Mouse (Mus musculus): ENCODE measurements at regions not wholly inside any gene's neighbourhood (a gene's known extent, or its start where the extent isn't known, plus 50 kb on each side); places are given as distances from the start of the nearest gene placed in this dataset.

- TF ChIP-seq CTCF (IDR thresholded peaks at IDR 0.05; ENCODE audit: borderline replicate concordance, insufficient read depth, low read depth, low read length) (no peak), POLR2A (IDR thresholded peaks at IDR 0.05; ENCODE audit: borderline replicate concordance, insufficient read depth, low read length) (no peak)
Measured at GRCm38 (mm10) chr9:30580500-30580899, 153.6 kb downstream of the Snx19 start.

Data from cerebellum, adult 2 months (tissue).